Comparison of ENCODE assay signal across 9 mouse cellular contexts in genomic region chr14:123371522-123371921, GRCm38 (mm10).
DNase-seq lines count a peak whose midpoint lies in the region; ATAC-seq and TF ChIP-seq lines count a peak whose summit lies in the region.
"Had no signal": no experiment of that assay in that cellular context is flagged by ENCODE, and none has a peak within 500 bp of the region (broad histone marks: within the 10 kb centered on the region; RNA-seq: fewer than 3 reads in every experiment).

No protein-coding gene starts in this region.

- no peak overlapping the region for H3K9ac ChIP-seq in ES-E14 (ENCODE audit: insufficient read depth, low read depth, low read length, poor library complexity, severe bottlenecking)
- H3K9ac ChIP-seq in hindbrain, embryonic 16.5 days (ENCODE audit: low read depth, low read length), result no peak overlapping the region
- H3K9ac ChIP-seq in neural tube, embryonic 13.5 days, result no peak overlapping the region
- H3K9ac ChIP-seq: limb, embryonic 15.5 days had no signal

- H3K27ac ChIP-seq in layer of hippocampus, adult 2 months, result no peak overlapping the region
- no peak overlapping the region for H3K27ac ChIP-seq in ES-E14 (ENCODE audit: insufficient read depth, low read depth, low read length, poor library complexity, severe bottlenecking)
- H3K27ac ChIP-seq in hindbrain, embryonic 16.5 days (ENCODE audit: low read depth, low read length), result no peak overlapping the region
- H3K27ac ChIP-seq in neural tube, embryonic 13.5 days (replicated peaks), result no peak overlapping the region
- H3K27ac ChIP-seq: limb, embryonic 15.5 days had no signal

- no peaks in the 10 kb centered on the region for H3K27me3 ChIP-seq in hindbrain, embryonic 16.5 days (replicated peaks; ENCODE audit: control insufficient read depth, insufficient read depth, low read length)
- H3K27me3 ChIP-seq in neural tube, embryonic 13.5 days, result no peaks in the 10 kb centered on the region
- H3K27me3 ChIP-seq: limb, embryonic 15.5 days had no signal

- H3K9me3 ChIP-seq in ES-E14 (ENCODE audit: control insufficient read depth, insufficient read depth, low read depth, low read length), result no peaks in the 10 kb centered on the region
- H3K9me3 ChIP-seq in hindbrain, embryonic 16.5 days (ENCODE audit: control insufficient read depth, low read length), result no peaks in the 10 kb centered on the region
- H3K9me3 ChIP-seq in neural tube, embryonic 13.5 days, result no peaks in the 10 kb centered on the region
- H3K9me3 ChIP-seq: limb, embryonic 15.5 days had no signal

- H3K4me2 ChIP-seq in hindbrain, embryonic 16.5 days (ENCODE audit: low read length), result no peak overlapping the region
- H3K4me2 ChIP-seq in neural tube, embryonic 13.5 days, result no peak overlapping the region
- H3K4me2 ChIP-seq: limb, embryonic 15.5 days had no signal

- in situ Hi-C loops in ES-E14 (cut with MboI; ENCODE audit: low sequenced_read_pairs in 2 of 2, unreplicated experiment in 2 of 2), result no loop called here

- peak; percentile 94 for TF ChIP-seq CTCF in layer of hippocampus, adult 2 months (conservative IDR thresholded peaks at IDR 0.05)

- H3K36me3 ChIP-seq in ES-E14 (ENCODE audit: control insufficient read depth, insufficient read depth, low read length, poor library complexity, severe bottlenecking), result no peaks in the 10 kb centered on the region
- no peaks in the 10 kb centered on the region for H3K36me3 ChIP-seq in hindbrain, embryonic 16.5 days (ENCODE audit: control insufficient read depth, insufficient read depth, low read length)
- no peaks in the 10 kb centered on the region for H3K36me3 ChIP-seq in neural tube, embryonic 13.5 days
- H3K36me3 ChIP-seq: limb, embryonic 15.5 days had no signal

- DNase-seq in layer of hippocampus, adult 2 months (ENCODE audit: low spot score in 2 of 2), result peak in 1 of 2 experiments; percentile 39
- no peak for DNase-seq in layer of hippocampus, postnatal 25 days (ENCODE audit: extremely low spot score in 1 of 2, low spot score in 1 of 2)
- DNase-seq in ES-E14 (ENCODE audit: low read depth, low spot score), result peak; percentile 28
- no peak for DNase-seq in spleen, postnatal 36 days (ENCODE audit: low spot score in 2 of 2)

- WGBS in hindbrain, embryonic 16.5 days, result 10% methylated on average over 9 of the region's 9 CpGs
- whole genome bisulfite sequencing in neural tube, embryonic 13.5 days, result 12% methylated on average over 9 of the region's 9 CpGs

- H3K4me3 ChIP-seq in layer of hippocampus, adult 2 months, result no peak overlapping the region
- H3K4me3 ChIP-seq in ES-E14 (ENCODE audit: insufficient read depth in 1 of 2, low read depth in 1 of 2, low read length in 2 of 2, poor library complexity in 1 of 2, severe bottlenecking in 1 of 2), result no peak overlapping the region
- H3K4me3 ChIP-seq in hindbrain, embryonic 16.5 days (ENCODE audit: low read length), result no peak overlapping the region
- H3K4me3 ChIP-seq in neural tube, embryonic 13.5 days, result no peak overlapping the region
- H3K4me3 ChIP-seq: limb, embryonic 15.5 days had no signal

- peak; percentile 83 for ATAC-seq in common myeloid progenitor, adult 5-6 weeks (replicated peaks; ENCODE audit: low read depth, poor library complexity, severe bottlenecking)
- peak; percentile 83 for ATAC-seq in hindbrain, embryonic 16.5 days
- peak; percentile 72 for ATAC-seq in neural tube, embryonic 13.5 days (ENCODE audit: low read depth)
- no peak for ATAC-seq in erythroid progenitor cell, adult 5-6 weeks (replicated peaks; ENCODE audit: low FRiP score, poor library complexity, severe bottlenecking)

- H3K4me1 ChIP-seq in ES-E14 (ENCODE audit: control insufficient read depth in 2 of 2, insufficient read depth in 2 of 2, low read length in 2 of 2, poor library complexity in 1 of 2), result no peaks in the 10 kb centered on the region
- H3K4me1 ChIP-seq in hindbrain, embryonic 16.5 days (ENCODE audit: control insufficient read depth, insufficient read depth, low read depth, low read length), result no peaks in the 10 kb centered on the region
- H3K4me1 ChIP-seq in neural tube, embryonic 13.5 days (replicated peaks), result no peaks in the 10 kb centered on the region
- H3K4me1 ChIP-seq: limb, embryonic 15.5 days had no signal

TF ChIP-seq in ES-E14, 5 proteins besides CTCF, POLR2A, EP300 and RAD21:
- TF ChIP-seq MAFK (IDR thresholded peaks at IDR 0.05; ENCODE audit: insufficient read depth, low read depth, low read length), result no peak
- TF ChIP-seq ZC3H11A (IDR thresholded peaks at IDR 0.05; ENCODE audit: borderline replicate concordance, low read depth, low read length), result peak; percentile 95
- TF ChIP-seq ZNF384 (IDR thresholded peaks at IDR 0.05; ENCODE audit: low read depth, low read length), result no peak
- TF ChIP-seq CHD2 (IDR thresholded peaks at IDR 0.05; ENCODE audit: low read depth, low read length), result no peak
